Mouse (Mus musculus) mouse trophoblast stem cell (cell line): ENCODE measurements around the gene Kcna7.
"Not testable (repeated sequence)": the region's sequence is repeated elsewhere in the genome, so short reads cannot be mapped to it uniquely, and the experiment has no call there.

Experiments
- in situ Hi-C, 2 experiments: fragments of 300-500 bp; cut with MseI, MboI; formaldehyde crosslinking; loops; 2 replicates in 1 of 2; 3 replicates in 1 of 2; pipeline ENCODE4 v1.15.1; 2025

The Kcna7 gene

DNA sequence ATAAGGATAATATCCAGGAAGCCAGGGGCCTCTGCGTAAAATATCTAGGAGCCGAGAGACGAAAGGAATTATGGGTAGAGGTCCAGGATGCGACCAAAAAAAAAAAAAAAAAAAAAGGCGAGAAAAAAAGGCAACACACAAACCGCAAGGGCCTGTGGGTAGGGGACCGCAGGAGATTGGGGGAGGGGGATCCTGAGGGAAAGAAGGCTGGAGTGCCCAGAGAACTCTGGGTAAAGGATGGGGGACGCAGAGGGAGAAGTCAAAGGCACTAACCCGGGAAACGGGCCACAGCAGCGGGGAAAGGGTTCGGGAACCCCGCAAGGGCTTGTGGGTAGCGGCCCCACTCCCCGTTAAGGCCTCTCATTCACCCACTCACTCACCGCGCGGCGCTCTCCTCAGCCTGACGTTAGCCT lies 10.3 kb upstream of the Kcna7 start:
- in situ Hi-C loops = no loop called here

DNA sequence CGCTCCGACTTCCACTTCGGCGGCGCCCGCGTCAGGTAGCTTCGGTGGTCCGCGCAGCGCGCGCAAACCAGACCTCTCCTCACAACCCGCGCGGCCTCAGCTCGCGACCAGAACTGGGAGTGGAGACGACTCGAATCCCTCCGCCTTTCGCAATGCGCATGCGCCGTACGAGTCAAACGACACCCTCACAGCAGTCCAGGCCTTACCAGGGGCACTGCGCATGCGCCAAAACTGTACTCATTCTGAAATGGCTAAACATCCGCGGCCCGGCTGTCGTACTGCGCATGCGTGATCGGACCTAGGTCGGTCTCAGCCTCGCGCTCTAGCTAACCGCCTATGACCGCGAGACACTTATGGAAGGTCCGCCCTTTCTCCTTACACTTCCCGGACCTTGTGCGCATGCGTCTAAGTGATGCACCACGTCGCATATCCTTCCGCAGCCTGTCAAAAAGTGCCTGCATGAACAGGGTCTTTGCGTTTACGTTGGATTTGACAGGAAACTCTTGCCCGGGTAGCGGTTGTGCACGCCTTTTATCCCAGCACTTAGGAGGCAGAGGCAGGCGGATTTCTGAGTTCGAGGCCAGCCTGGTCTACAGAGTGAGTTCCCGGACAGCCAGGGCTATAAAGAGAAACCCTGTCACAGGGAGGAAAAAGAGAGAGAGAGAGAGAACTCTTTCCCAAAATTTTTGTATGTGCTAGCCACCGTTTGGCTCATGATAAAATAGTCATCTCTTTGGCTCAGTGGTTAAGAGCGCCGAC lies 9.7 kb upstream of the Kcna7 start, which contains the start of gene Snrnp70:
TSS of gene Snrnp70 (minus strand) at position 165 of the 759 bp plus-strand sequence.
- in situ Hi-C loops = no loop called here

- in situ Hi-C loops = not testable (repeated sequence)
These were observed 9.1 kb upstream of the Kcna7 start for GRCm38 (mm10) chr7:45396337-45396775.

- in situ Hi-C loops = no loop called here
These were observed 8.7 kb upstream of the Kcna7 start for GRCm38 (mm10) chr7:45396787-45397186.

GRCm38 (mm10) chr7:45401521-45402085 lies 3.9 kb upstream of the Kcna7 start:
- in situ Hi-C loops = no loop called here

DNA sequence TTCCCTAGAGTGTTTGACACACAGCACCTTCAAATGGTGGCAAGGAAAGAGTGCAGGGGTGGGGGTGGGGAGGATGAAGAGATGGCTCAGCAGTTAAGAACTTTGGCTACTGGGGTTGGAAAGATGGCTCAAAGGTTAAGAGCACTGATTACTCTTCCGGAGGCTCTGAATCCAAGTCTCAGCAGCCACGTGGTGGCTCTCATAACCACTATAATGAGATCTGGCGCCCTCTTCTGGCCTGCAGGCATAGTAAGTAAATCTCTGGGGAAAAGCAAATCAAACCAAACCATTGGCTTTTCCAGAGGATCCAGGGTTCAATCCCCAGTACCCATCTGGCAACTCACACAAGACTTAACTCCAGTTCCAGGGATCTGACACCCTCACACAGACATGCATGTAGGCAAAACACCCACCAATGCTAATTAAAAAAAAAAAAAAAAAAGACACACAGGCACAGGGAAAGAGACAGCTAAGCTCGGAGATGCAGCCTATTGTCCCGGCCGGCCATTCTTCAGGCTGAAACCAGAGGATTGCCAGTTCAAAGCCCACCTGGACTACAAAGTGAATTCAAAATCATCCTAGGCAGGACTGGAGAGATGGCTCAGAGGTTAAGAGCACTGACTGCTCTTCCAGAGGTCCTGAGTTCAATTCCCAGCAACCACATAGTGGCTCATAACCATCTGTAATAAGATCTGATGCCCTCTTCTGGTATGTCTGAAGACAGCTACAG lies 1.8 kb upstream of the Kcna7 start:
- in situ Hi-C loops = no loop called here

GRCm38 (mm10) chr7:45406157-45407156 lies 1.0 kb downstream of the Kcna7 start:
- in situ Hi-C loops = loop anchor here in 1 of 2 experiments (5.0 kb wide), 1 partner anchor 41 kb away; no protein-coding TSS in a partner anchor

GRCm38 (mm10) chr7:45407836-45408235 lies 2.4 kb downstream of the Kcna7 start:
- in situ Hi-C loops = loop anchor here in 1 of 2 experiments (5.0 kb wide), 1 partner anchor 39 kb away; no protein-coding TSS in a partner anchor

DNA sequence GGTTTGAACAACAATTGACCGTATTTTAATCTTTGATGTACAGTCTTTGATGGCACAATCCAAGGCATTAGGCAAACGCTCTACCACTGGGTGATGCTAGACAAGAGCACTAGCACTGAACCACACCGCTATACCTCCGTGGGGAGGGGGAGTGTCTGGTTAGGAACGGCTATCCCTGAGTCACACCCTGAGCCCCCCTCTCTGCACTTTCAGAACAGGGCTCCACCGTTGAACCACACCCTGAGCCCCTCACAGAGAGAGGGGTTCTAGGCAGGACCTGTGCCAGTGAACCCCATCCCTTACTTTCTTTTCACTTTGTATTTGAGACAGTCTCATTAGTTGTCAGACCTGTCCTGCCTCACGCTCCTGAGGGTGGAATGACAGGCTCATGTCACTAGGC lies 2.9 kb downstream of the Kcna7 start:
- in situ Hi-C loops = loop anchor here in 1 of 2 experiments (5.0 kb wide), 1 partner anchor 39 kb away; no protein-coding TSS in a partner anchor

GRCm38 (mm10) chr7:45408949-45409348 lies 3.5 kb downstream of the Kcna7 start:
- in situ Hi-C loops = loop anchor here in 1 of 2 experiments (5.0 kb wide), 1 partner anchor 38 kb away; no protein-coding TSS in a partner anchor

- in situ Hi-C loops = loop anchor here in 1 of 2 experiments (5.0 kb wide), 1 partner anchor 38 kb away; no protein-coding TSS in a partner anchor
These were observed 4.2 kb downstream of the Kcna7 start for GRCm38 (mm10) chr7:45409497-45410163.

- in situ Hi-C loops = no loop called here
These were observed 7.0 kb downstream of the Kcna7 start for GRCm38 (mm10) chr7:45412421-45412820.

GRCm38 (mm10) chr7:45413113-45413863 lies 7.8 kb downstream of the Kcna7 start, which contains the start of gene Ntf5:
Gene Ntf5 (plus strand): TSS chr7:45413695.
- in situ Hi-C loops = no loop called here

- in situ Hi-C loops = no loop called here
These were observed 8.6 kb downstream of the Kcna7 start for GRCm38 (mm10) chr7:45413864-45414739.

- in situ Hi-C loops = no loop called here
These were observed 9.3 kb downstream of the Kcna7 start for GRCm38 (mm10) chr7:45414740-45415224.

GRCm38 (mm10) chr7:45415636-45416035 lies 10.2 kb downstream of the Kcna7 start:
- in situ Hi-C loops = no loop called here

DNA sequence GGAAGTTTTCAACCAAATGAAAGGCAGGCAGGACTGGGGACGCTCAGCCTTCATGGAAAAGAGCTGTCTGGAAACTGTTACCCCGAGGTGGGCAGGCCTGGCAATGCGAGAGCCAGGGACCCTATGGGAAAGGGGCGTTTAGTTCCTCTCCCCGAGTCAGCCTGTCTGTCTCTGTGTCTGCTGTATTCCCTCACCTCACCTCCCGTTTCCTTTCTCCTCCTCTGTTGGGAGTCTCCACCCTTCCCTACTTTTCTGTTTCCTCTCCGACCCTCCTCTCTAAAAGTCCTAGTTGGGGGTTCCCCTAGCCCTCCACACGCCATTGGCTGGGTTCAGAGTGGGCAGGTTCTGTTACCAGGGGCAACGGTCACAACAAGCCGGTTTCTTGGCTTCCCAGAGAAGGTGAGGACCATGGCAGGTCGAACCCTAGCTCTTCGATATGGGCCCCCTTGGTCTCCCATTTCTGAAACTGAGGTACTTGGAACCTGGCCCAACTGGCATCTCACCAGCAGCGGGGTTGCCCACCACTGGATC lies 12.6 kb downstream of the Kcna7 start:
- in situ Hi-C loops = no loop called here
